Mouse (Mus musculus): Measurements from ENCODE around the gene Grb10. TPM values are rescaled to one million over a fixed set of nuclear protein-coding genes. Genes with fewer than 3 reads are reported as not detected.

Grb10 gene
- polyA plus RNA-seq (2016; fragmentation: Nextera tagmentation; extraction: Ambion mirVana) = 345 and 376 TPM in 2 replicates

GRCm38 (mm10) chr11:12038470-12038985 lies at the start of gene Grb10:
Gene Grb10, minus strand, starts transcription at chr11:12038683.
- H3K4me2 ChIP-seq = peak within 1 kb of the TSS; percentile 55
- peak within 1 kb of the TSS; percentile 87 for H3K27ac ChIP-seq

GRCm38 (mm10) chr11:12081638-12082037 lies 43.2 kb upstream of the Grb10 start:
- no peaks in the 10 kb centered on the region for H3K36me3 ChIP-seq (replicated peaks)
- H3K4me2 ChIP-seq = no peak overlapping the region
- H3K9ac ChIP-seq = no peak overlapping the region
- H3K9me3 ChIP-seq = peaks cover 5% of the 10 kb centered on the region; the same call in 1 of the 2 replicates
- H3K4me3 ChIP-seq (replicated peaks) = no peak overlapping the region
- no peak for ATAC-seq (ENCODE audit: low FRiP score)
- no peaks in the 10 kb centered on the region for H3K27me3 ChIP-seq
- no peaks in the 10 kb centered on the region for H3K4me1 ChIP-seq
- 93% methylated on average over 3 of the region's 3 CpGs for WGBS
- H3K27ac ChIP-seq = no peak overlapping the region

More at GRCm38 (mm10) chr11:12038470-12038985, at the start of gene Grb10:
- Histone ChIP-seq H3K4me3 (replicated peaks) (peak within 1 kb of the TSS; percentile 66), H3K36me3 (replicated peaks) (no peaks in the 10 kb centered on the region), H3K27me3 (peaks cover 90% of the 10 kb centered on the region), H3K9ac (peak within 1 kb of the TSS; percentile 88), H3K4me1 (peaks cover 3% of the 10 kb centered on the region; the same call in 1 of the 2 replicates), H3K9me3 (no peaks in the 10 kb centered on the region)
- 18% methylated on average over 10 of the region's 10 CpGs for WGBS
- no peak for ATAC-seq (ENCODE audit: low FRiP score)

GRCm38 (mm10) chr11:12079231-12079630 lies 40.7 kb upstream of the Grb10 start:
- H3K36me3 ChIP-seq (replicated peaks) = no peaks in the 10 kb centered on the region
- no peaks in the 10 kb centered on the region for H3K4me1 ChIP-seq
- 80% methylated on average over 2 of the region's 2 CpGs for WGBS
- no peak overlapping the region for H3K4me2 ChIP-seq
- no peak for ATAC-seq (ENCODE audit: low FRiP score)
- H3K9ac ChIP-seq = no peak overlapping the region
- H3K27ac ChIP-seq = no peak overlapping the region
- H3K27me3 ChIP-seq = no peaks in the 10 kb centered on the region
- peaks cover 5% of the 10 kb centered on the region; the same call in 1 of the 2 replicates for H3K9me3 ChIP-seq
- no peak overlapping the region for H3K4me3 ChIP-seq (replicated peaks)

DNA sequence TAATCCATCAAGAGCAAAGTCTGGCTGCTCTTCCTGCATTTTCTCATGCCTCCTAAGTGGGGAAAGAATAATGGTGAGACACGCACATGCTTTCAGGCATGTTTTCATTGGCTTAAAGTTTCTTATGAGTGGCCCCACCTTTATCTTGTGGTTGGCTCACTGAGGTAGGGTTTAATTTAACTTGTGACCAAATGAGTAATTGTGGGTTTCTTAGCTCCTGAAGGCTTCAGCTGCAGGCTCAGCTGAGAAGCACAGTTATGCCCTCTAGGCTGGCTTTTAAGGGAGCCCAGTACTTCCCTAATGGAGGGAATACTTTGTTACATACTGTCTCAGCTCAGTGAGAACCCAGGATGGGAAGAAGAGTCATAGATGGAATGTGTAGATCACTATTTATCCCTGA lies 37.0 kb upstream of the Grb10 start:
- Histone ChIP-seq H3K4me2 (no peak overlapping the region), H3K36me3 (replicated peaks) (no peaks in the 10 kb centered on the region), H3K27me3 (no peaks in the 10 kb centered on the region), H3K9ac (no peak overlapping the region), H3K4me3 (replicated peaks) (no peak overlapping the region), H3K4me1 (no peaks in the 10 kb centered on the region), H3K27ac (no peak overlapping the region), H3K9me3 (no peaks in the 10 kb centered on the region)
- no peak for ATAC-seq (ENCODE audit: low FRiP score)
- WGBS = 97% methylated on average over 1 of the region's 1 CpGs

GRCm38 (mm10) chr11:12073394-12074226 lies 35.1 kb upstream of the Grb10 start:
- no peak for ATAC-seq (ENCODE audit: low FRiP score)
- 77% methylated on average over 6 of the region's 6 CpGs for WGBS
- no peaks in the 10 kb centered on the region for H3K36me3 ChIP-seq (replicated peaks)
- no peak overlapping the region for H3K4me3 ChIP-seq (replicated peaks)
- no peak overlapping the region for H3K9ac ChIP-seq
- no peak overlapping the region for H3K4me2 ChIP-seq
- H3K27ac ChIP-seq = no peak overlapping the region
- no peaks in the 10 kb centered on the region for H3K4me1 ChIP-seq
- H3K27me3 ChIP-seq = no peaks in the 10 kb centered on the region
- H3K9me3 ChIP-seq = no peaks in the 10 kb centered on the region

- no peak for ATAC-seq (ENCODE audit: low FRiP score)
- H3K9me3 ChIP-seq = no peaks in the 10 kb centered on the region
- no peaks in the 10 kb centered on the region for H3K27me3 ChIP-seq
- no peak overlapping the region for H3K27ac ChIP-seq
- WGBS = 93% methylated on average over 3 of the region's 3 CpGs
- H3K4me2 ChIP-seq = no peak overlapping the region
- no peak overlapping the region for H3K9ac ChIP-seq
- no peaks in the 10 kb centered on the region for H3K36me3 ChIP-seq (replicated peaks)
- no peak overlapping the region for H3K4me3 ChIP-seq (replicated peaks)
- no peaks in the 10 kb centered on the region for H3K4me1 ChIP-seq
Measured at GRCm38 (mm10) chr11:12072322-12072721, 33.8 kb upstream of the Grb10 start.

- H3K4me2 ChIP-seq = no peak overlapping the region
- H3K4me3 ChIP-seq (replicated peaks) = no peak overlapping the region
- H3K27me3 ChIP-seq = no peaks in the 10 kb centered on the region
- ATAC-seq (ENCODE audit: low FRiP score) = no peak
- H3K9ac ChIP-seq = no peak overlapping the region
- H3K27ac ChIP-seq = no peak overlapping the region
- no peaks in the 10 kb centered on the region for H3K4me1 ChIP-seq
- 79% methylated on average over 4 of the region's 4 CpGs for WGBS
- H3K9me3 ChIP-seq = no peaks in the 10 kb centered on the region
- H3K36me3 ChIP-seq (replicated peaks) = no peaks in the 10 kb centered on the region; the same call in 1 of the 2 replicates
Measured at GRCm38 (mm10) chr11:12059005-12059404, 20.5 kb upstream of the Grb10 start.

- Histone ChIP-seq H3K27me3 (peaks cover 6% of the 10 kb centered on the region), H3K4me2 (no peak overlapping the region), H3K36me3 (replicated peaks) (no peaks in the 10 kb centered on the region; the same call in 1 of the 2 replicates), H3K9ac (no peak overlapping the region), H3K4me3 (replicated peaks) (no peak overlapping the region), H3K27ac (no peak overlapping the region), H3K9me3 (no peaks in the 10 kb centered on the region), H3K4me1 (no peaks in the 10 kb centered on the region)
- WGBS = 70% methylated on average over 2 of the region's 2 CpGs
- ATAC-seq (ENCODE audit: low FRiP score) = no peak
Measured at GRCm38 (mm10) chr11:12048547-12049327, 10.3 kb upstream of the Grb10 start.

DNA sequence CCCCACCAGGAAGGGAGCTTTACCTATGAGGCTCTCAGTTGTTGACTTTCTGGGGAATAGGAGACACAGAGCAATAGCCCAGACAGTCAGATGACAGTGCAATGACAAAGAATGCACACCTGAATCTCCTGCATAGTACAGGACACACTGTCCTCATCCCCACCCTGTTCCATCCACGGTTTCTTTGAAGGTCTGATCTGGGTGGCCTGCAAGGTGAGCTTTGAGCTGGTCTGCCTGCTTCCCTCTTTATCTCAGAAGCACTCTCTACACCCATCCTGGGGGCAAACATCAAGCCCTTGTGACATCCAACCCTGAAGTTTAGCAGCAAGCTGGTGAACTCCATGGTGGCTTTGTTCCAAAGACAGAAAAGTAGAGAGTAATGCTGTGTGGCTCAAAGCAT lies 9.7 kb upstream of the Grb10 start:
- Histone ChIP-seq H3K4me1 (no peaks in the 10 kb centered on the region), H3K4me3 (replicated peaks) (no peak overlapping the region), H3K4me2 (no peak overlapping the region), H3K9me3 (no peaks in the 10 kb centered on the region), H3K36me3 (replicated peaks) (no peaks in the 10 kb centered on the region; the same call in 1 of the 2 replicates), H3K27me3 (peaks cover 11% of the 10 kb centered on the region), H3K27ac (no peak overlapping the region), H3K9ac (no peak overlapping the region)
- no peak for ATAC-seq (ENCODE audit: low FRiP score)
- WGBS = 87% methylated on average over 1 of the region's 1 CpGs

DNA sequence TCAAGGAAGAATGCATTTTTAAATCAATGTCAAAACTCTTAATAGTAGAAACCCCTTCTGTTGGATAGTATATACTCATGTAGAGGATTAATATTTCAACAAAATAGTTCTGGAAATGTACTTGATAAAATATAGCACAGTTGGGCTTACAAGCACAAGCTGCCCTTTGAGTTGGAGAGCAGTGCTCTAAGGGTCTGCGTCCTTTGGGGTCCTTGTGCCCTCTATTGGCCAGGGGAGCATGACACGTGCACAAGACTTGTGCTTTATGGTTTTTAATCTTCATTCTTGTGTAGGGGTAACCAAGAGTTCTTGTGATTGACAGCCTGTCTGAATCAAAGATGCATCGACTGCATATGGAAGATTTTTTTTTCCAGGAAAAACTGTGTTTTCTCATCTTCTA lies 5.8 kb upstream of the Grb10 start:
- Histone ChIP-seq H3K36me3 (replicated peaks) (no peaks in the 10 kb centered on the region; the same call in 1 of the 2 replicates), H3K4me3 (replicated peaks) (no peak overlapping the region), H3K27me3 (peaks cover 45% of the 10 kb centered on the region), H3K4me2 (no peak overlapping the region), H3K9ac (no peak overlapping the region), H3K27ac (no peak overlapping the region), H3K9me3 (no peaks in the 10 kb centered on the region), H3K4me1 (no peaks in the 10 kb centered on the region)
- no peak for ATAC-seq (ENCODE audit: low FRiP score)
- WGBS = 44% methylated on average over 3 of the region's 3 CpGs

DNA sequence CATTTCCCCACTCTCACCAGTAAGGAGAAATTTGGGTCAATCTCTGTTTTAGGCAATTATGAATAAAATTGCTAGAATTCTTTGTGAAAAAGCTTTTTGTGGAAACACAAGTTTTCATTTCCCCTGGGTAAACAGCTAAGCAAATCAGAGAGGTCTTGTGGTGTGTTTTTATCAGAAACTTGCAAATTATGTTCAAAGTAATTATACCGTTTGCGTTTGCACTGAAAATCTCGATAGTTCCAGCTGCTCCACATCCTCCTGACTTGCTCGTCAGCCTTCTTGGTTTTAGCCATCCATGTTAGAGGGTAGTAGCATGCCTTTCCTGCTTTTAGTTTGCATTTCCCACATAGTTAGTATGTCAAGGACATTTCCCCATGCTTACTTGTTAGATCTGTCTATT lies 3.3 kb upstream of the Grb10 start:
- H3K27ac ChIP-seq = no peak overlapping the region
- no peaks in the 10 kb centered on the region for H3K9me3 ChIP-seq
- no peak overlapping the region for H3K4me3 ChIP-seq (replicated peaks)
- H3K27me3 ChIP-seq = peaks cover 69% of the 10 kb centered on the region
- H3K36me3 ChIP-seq (replicated peaks) = no peaks in the 10 kb centered on the region
- WGBS = 84% methylated on average over 4 of the region's 4 CpGs
- no peak overlapping the region for H3K9ac ChIP-seq
- H3K4me2 ChIP-seq = no peak overlapping the region
- no peak for ATAC-seq (ENCODE audit: low FRiP score)
- peaks cover 3% of the 10 kb centered on the region; the same call in 1 of the 2 replicates for H3K4me1 ChIP-seq

GRCm38 (mm10) chr11:12041379-12041778 lies 2.9 kb upstream of the Grb10 start:
- no peak overlapping the region for H3K27ac ChIP-seq
- H3K9ac ChIP-seq = no peak overlapping the region
- WGBS = 85% methylated on average over 6 of the region's 6 CpGs

More at GRCm38 (mm10) chr11:12041379-12041778, 2.9 kb upstream of the Grb10 start:
- H3K27me3 ChIP-seq = peaks cover 74% of the 10 kb centered on the region
- no peak overlapping the region for H3K4me3 ChIP-seq (replicated peaks)
- no peak for ATAC-seq (ENCODE audit: low FRiP score)
- no peaks in the 10 kb centered on the region for H3K36me3 ChIP-seq (replicated peaks)
- H3K4me1 ChIP-seq = peaks cover 3% of the 10 kb centered on the region; the same call in 1 of the 2 replicates
- no peak overlapping the region for H3K4me2 ChIP-seq
- no peaks in the 10 kb centered on the region for H3K9me3 ChIP-seq

All from forebrain, embryonic 12.5 days (tissue).